Mouse (Mus musculus): ENCODE results near the gene Gm20388.

DNA sequence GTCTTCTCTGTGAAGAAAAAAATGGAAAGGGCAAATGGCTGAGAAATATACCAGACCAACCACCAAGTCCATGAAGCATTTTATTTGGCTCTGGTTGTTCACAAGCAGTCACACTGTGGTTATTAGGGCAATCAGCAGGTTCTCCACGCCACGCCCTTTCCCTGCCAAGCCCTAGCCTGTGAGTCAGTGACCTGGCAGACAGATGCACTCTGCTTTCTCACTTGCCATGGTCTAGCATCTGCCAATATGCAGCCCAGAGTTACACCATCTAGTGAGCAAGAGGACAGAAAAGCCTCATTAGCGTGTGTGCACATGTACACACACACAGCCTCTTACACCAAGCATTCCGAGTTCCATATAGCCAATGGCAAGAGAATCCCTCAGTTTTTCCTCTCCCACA, 2994.7 kb downstream of the Gm20388 start:
- TF ChIP-seq CTCF (IDR thresholded peaks at IDR 0.05; ENCODE audit: low read depth): no peak
- no peak for TF ChIP-seq EP300 (optimal IDR thresholded peaks at IDR 0.05)
